Mouse (Mus musculus) CD4-positive naive resting alpha-beta T cell, adult 57 days (primary cell): ENCODE data around the gene Pglyrp2. TPM values are rescaled to one million over a fixed set of nuclear protein-coding genes. Genes with fewer than 3 reads are reported as not detected.

Source experiments
- total RNA-seq: library from RNA; stranded (reverse); gene quantifications from one replicate; pipeline ENCODE4 v1.2.4, GENCODE M21; 2023

Gene Pglyrp2
- total RNA-seq: 84.0 TPM

DNA sequence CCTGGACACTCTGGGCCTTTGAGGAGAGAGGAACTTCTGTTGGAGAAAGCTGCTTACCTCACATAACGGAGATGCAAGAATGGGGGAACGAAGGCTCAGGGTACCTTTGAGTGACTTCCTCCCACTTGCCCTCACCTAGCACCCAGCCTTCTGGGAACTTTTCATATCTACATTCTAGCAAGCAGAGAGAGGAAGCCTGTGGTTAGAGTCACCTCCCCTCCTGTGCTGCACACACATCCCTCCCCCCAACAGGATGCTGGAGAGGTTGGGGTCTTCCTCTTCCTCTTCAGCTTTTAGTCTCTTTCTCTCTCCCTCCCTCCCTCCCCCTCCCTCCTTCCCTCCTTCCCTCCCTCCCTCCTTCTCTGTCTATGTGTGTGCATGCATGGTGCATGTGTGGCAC, at the start of gene Pglyrp2:
Pglyrp2 (minus strand) TSS at position 134 of the 400 bp plus-strand sequence.

GRCm38 (mm10) chr17:32452482-32452881, 28.5 kb upstream of the Pglyrp2 start, which contains the start of gene Cyp4f39:
Gene Cyp4f39 (plus strand): TSS chr17:32452723.

GRCm38 (mm10) chr17:32403417-32403816, 20.6 kb downstream of the Pglyrp2 start, which contains the start of gene Rasal3:
Gene Rasal3 (minus strand): TSS chr17:32403583.

DNA sequence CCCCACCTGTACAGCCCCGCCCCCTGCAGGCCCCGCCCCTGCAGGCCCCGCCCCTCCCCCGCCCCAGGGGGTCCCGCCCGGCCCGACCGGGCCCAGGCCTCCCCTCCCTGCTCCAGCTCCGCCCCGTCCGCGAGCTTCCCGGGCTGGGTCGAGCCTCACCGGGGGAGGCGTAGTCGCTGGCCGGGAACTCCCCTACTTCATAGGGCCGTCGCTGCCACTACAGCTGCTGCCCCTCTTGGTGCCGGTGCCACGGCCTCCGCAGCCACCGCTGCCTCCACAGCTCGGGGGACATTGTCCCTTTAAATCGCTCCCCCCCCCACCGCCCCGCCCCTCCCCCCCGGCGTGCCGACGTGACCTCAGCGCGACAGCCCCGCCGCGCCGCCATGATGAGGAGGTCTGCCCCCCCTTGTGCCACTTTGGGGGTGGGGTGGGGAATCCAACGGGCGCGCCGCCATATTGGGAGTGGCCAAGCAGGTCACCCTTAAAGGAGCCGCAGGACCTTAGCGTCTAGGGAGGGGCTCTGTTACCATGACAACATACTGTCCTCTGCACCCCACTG, 34.8 kb downstream of the Pglyrp2 start, which contains the start of gene Wiz:
Wiz (minus strand) TSS at position 339 of the 559 bp plus-strand sequence.

Other genes with a start within 250 kb of the Pglyrp2 start
- 2.6 TPM for gene Ephx3, start 234.6 kb downstream of the Pglyrp2 start, total RNA-seq
- gene Brd4, start 139.4 kb downstream of the Pglyrp2 start, total RNA-seq: 314 TPM
- 356 TPM for gene Akap8, start 102.9 kb downstream of the Pglyrp2 start, total RNA-seq
- 193 TPM for gene Akap8l, start 73.6 kb downstream of the Pglyrp2 start, total RNA-seq
- gene Wiz, start 34.7 kb downstream of the Pglyrp2 start, total RNA-seq: 35.1 TPM
- gene Rasal3, start 20.6 kb downstream of the Pglyrp2 start, total RNA-seq: 585 TPM
- not detected for gene Cyp4f39, start 28.6 kb upstream of the Pglyrp2 start, total RNA-seq
- 1.4 TPM for gene Cyp4f17, start 81.9 kb upstream of the Pglyrp2 start, total RNA-seq
- 6.7 TPM for gene Cyp4f16, start 112.4 kb upstream of the Pglyrp2 start, total RNA-seq
- 0.44 TPM for gene Cyp4f37, start 197.1 kb upstream of the Pglyrp2 start, total RNA-seq
- not detected for gene Cyp4f40, start 234.7 kb upstream of the Pglyrp2 start, total RNA-seq